Mouse (Mus musculus) naive thymus-derived CD4-positive, alpha-beta T cell, adult 5 months (primary cell): ENCODE measurements around the gene Dhfr. TPM values are rescaled to one million over a fixed set of nuclear protein-coding genes. Genes with fewer than 3 reads are reported as not detected.

Source experiments
- polyA plus RNA-seq: library from polyadenylated mRNA; unstranded; fragments of 100-300 nt; shearing (Covaris generic); gene quantifications from one replicate; pipeline ENCODE4 v1.2.1, GENCODE M21; 2017

Dhfr gene
- 1.00 TPM for polyA plus RNA-seq

GRCm38 (mm10) chr13:92354456-92355271 is at the start of gene Dhfr, which contains the start of gene Msh3:
Dhfr (plus strand) TSS chr13:92354726.
Msh3 (minus strand) TSS chr13:92355003.

GRCm38 (mm10) chr13:92305680-92306079 is 48.8 kb upstream of the Dhfr start, which contains the start of gene Gm20379:
Gm20379 (plus strand) TSS chr13:92305980.

DNA sequence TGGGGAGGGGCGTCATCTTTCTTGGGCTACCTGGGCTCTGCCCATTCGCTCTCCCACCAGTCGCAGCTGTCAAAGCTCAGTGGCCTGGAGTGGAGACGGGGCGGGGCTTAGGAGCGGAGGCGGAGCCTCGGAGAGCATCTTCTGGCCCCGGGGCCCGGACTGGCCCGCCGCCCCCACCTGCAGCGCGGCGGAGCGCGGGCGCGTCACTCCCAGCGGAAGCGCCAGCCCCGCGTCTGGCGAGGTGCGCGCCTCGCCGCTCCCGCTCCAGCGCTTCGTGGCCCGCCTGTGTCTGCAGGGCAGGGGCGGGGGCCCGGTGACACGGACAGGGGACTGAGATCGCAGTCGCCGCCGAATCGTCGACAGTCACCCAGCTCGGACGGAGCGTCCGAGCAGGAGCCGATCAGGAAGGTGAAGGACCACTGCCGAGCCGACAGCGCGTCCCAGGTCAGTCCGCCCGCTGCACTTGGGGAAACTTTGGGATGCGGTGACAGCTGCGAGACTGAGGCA is 71.3 kb downstream of the Dhfr start, which contains the start of gene Ankrd34b:
TSS of gene Ankrd34b (plus strand) at position 139 of the 507 bp plus-strand sequence.

Other genes starting within 250 kb of the Dhfr start
- gene Rasgrf2, start 223.1 kb upstream of the Dhfr start, polyA plus RNA-seq, result 10.2 TPM
- 1.7 TPM for gene Gm20379, start 48.7 kb upstream of the Dhfr start, polyA plus RNA-seq
- gene Msh3, start 277 bp downstream of the Dhfr start, polyA plus RNA-seq, result 53.2 TPM
- not detected for gene Ankrd34b, start 71.2 kb downstream of the Dhfr start, polyA plus RNA-seq
- 4.0 TPM for gene Fam151b, start 129.3 kb downstream of the Dhfr start, polyA plus RNA-seq
- 13.8 TPM for gene Zfyve16, start 176.1 kb downstream of the Dhfr start, polyA plus RNA-seq
- not detected for gene Spz1, start 221.4 kb downstream of the Dhfr start, polyA plus RNA-seq